Mouse (Mus musculus): Measurements from ENCODE around the gene Egfem1. TPM values are rescaled to one million over a fixed set of nuclear protein-coding genes. Genes with fewer than 3 reads are reported as not detected.
A peak's percentile ranks its signal among the peaks of the same experiment; 100 is the strongest.

Gene Egfem1
- polyA plus RNA-seq, 1 experiment from 2014 or later = 0.09 TPM

DNA sequence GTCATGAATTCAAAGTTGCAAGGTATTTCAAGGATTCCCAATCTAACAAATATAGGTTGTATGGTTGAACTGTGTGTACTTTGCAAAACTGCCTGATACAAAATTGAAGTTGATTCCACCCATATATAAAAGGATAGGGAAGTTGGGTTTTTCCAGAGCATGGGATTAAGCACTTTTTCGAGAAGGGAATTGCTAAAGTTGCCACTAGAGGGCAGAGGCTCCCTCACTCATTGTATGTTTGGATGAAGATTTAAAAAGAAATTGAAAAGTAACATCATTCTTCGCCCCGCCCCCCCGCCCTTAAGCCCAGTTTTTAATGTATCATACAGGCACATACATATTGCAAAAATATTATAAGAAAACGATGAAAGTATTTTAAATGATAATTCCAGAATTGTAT is 657.5 kb downstream of the Egfem1 start:
- H3K4me3 ChIP-seq (ENCODE audit: low read depth, low read length) = no peak overlapping the region
- no peaks in the 10 kb centered on the region for H3K36me3 ChIP-seq (ENCODE audit: control insufficient read depth, insufficient read depth)
- H3K27me3 ChIP-seq (ENCODE audit: control insufficient read depth, insufficient read depth, low read depth, low read length) = no peaks in the 10 kb centered on the region
- 24% methylated on average over 5 of the region's 5 CpGs for WGBS (ENCODE audit: insufficient replicate concordance)
- no peak overlapping the region for H3K9ac ChIP-seq (ENCODE audit: low read depth, low read length)
- no peaks in the 10 kb centered on the region for H3K4me1 ChIP-seq (ENCODE audit: control insufficient read depth, low read depth, low read length)
- H3K9me3 ChIP-seq (replicated peaks; ENCODE audit: control insufficient read depth, low read length) = no peaks in the 10 kb centered on the region
- no peak overlapping the region for H3K4me2 ChIP-seq (ENCODE audit: low read depth, low read length)
- H3K27ac ChIP-seq (ENCODE audit: low read length) = no peak overlapping the region
- no peak for ATAC-seq (ENCODE audit: low read depth)

MicroRNAs encoded within 50 kb of the gene (microRNA counts, 519-probe panel; counts per million panel counts)
- 2,409 counts per million, percentile 59 among the panel's probes with 10 or more counts for microRNA mmu-miR-551b

Small RNAs within 50 kb of the gene (microRNA-seq; reads per million reads assigned to microRNA genes)
- gene Mir21b (not detected), gene Mir551b (1.7 reads per million)

Other genes starting within 250 kb of the Egfem1 start
- not detected in 2 replicates for gene Gm1527, start 189.4 kb upstream of the Egfem1 start, polyA plus RNA-seq (2015; fragmentation: Nextera tagmentation; extraction: Ambion mirVana)

Data from liver, embryonic 16.5 days (tissue).